Mouse (Mus musculus) fibroblast of lung, adult 2 months (primary cell): Measurements from ENCODE around the gene Pecam1.

ENCODE experiments used
- DNase-seq: peaks from one replicate; pipeline ENCODE4 v3.0.0-alpha.2; 2011; ENCODE audit warnings: low read depth

The Pecam1 gene

GRCm38 (mm10) chr11:106695917-106696316, 54.5 kb downstream of the Pecam1 start:
- DNase-seq: no peak

GRCm38 (mm10) chr11:106692890-106693289, 57.5 kb downstream of the Pecam1 start:
- DNase-seq: no peak

- DNase-seq: no peak
These were observed 62.1 kb downstream of the Pecam1 start for GRCm38 (mm10) chr11:106688375-106688774.

- no peak for DNase-seq
These were observed 63.1 kb downstream of the Pecam1 start for GRCm38 (mm10) chr11:106687293-106687692.

GRCm38 (mm10) chr11:106684027-106684426, 66.4 kb downstream of the Pecam1 start:
- DNase-seq: no peak

GRCm38 (mm10) chr11:106683345-106683744, 67.1 kb downstream of the Pecam1 start:
- no peak for DNase-seq

- no peak for DNase-seq
These were observed 69.3 kb downstream of the Pecam1 start for GRCm38 (mm10) chr11:106681138-106681537.

GRCm38 (mm10) chr11:106679874-106680273, 70.6 kb downstream of the Pecam1 start:
- no peak for DNase-seq

GRCm38 (mm10) chr11:106677910-106678591, 72.4 kb downstream of the Pecam1 start:
- no peak for DNase-seq

GRCm38 (mm10) chr11:106677331-106677730, 73.1 kb downstream of the Pecam1 start:
- no peak for DNase-seq

GRCm38 (mm10) chr11:106675875-106676274, 74.6 kb downstream of the Pecam1 start:
- no peak for DNase-seq

GRCm38 (mm10) chr11:106675201-106675726, 75.2 kb downstream of the Pecam1 start:
- no peak for DNase-seq

GRCm38 (mm10) chr11:106674612-106675153, 75.7 kb downstream of the Pecam1 start:
- DNase-seq: peak; percentile 44

GRCm38 (mm10) chr11:106673727-106674611, 76.5 kb downstream of the Pecam1 start:
- no peak for DNase-seq

- no peak for DNase-seq
These were observed 77.4 kb downstream of the Pecam1 start for GRCm38 (mm10) chr11:106672919-106673505.

- no peak for DNase-seq
These were observed 78.6 kb downstream of the Pecam1 start for GRCm38 (mm10) chr11:106671801-106672200.

- DNase-seq: no peak
These were observed 79.4 kb downstream of the Pecam1 start for GRCm38 (mm10) chr11:106670951-106671478.

- no peak for DNase-seq
These were observed 80.2 kb downstream of the Pecam1 start for GRCm38 (mm10) chr11:106670266-106670665.

- DNase-seq: no peak
These were observed 80.6 kb downstream of the Pecam1 start for GRCm38 (mm10) chr11:106669873-106670173.

- no peak for DNase-seq
These were observed 81.1 kb downstream of the Pecam1 start for GRCm38 (mm10) chr11:106669102-106669872.

- no peak for DNase-seq
These were observed 82.1 kb downstream of the Pecam1 start for GRCm38 (mm10) chr11:106668336-106668735.
